Mouse (Mus musculus): Measurements from ENCODE around the gene Chrnd. TPM values are rescaled to one million over a fixed set of nuclear protein-coding genes. Genes with fewer than 3 reads are reported as not detected.

Chrnd gene
- polyA plus RNA-seq, 1 experiment from 2014 or later, result not detected

- H3K36me3 ChIP-seq (ENCODE audit: insufficient read depth, low read length), result no peaks in the 10 kb centered on the region
- peaks cover 28% of the 10 kb centered on the region for H3K27me3 ChIP-seq (replicated peaks; ENCODE audit: insufficient read depth, low read length)
- H3K27ac ChIP-seq (ENCODE audit: low read length), result no peak overlapping the region
- H3K4me1 ChIP-seq (ENCODE audit: insufficient read depth, low read depth, low read length), result peaks cover 2% of the 10 kb centered on the region; the same call in 1 of the 2 replicates
- TF ChIP-seq CTCF (IDR thresholded peaks at IDR 0.05), result no peak
- no peak for TF ChIP-seq EP300 (IDR thresholded peaks at IDR 0.05)
- DNase-seq (ENCODE audit: low spot score), result no peak
- no peak overlapping the region for H3K4me2 ChIP-seq (replicated peaks; ENCODE audit: low read depth, low read length)
- H3K9me3 ChIP-seq (ENCODE audit: low read length), result no peaks in the 10 kb centered on the region
- WGBS, result 26% methylated on average over 5 of the region's 5 CpGs
- H3K9ac ChIP-seq (replicated peaks; ENCODE audit: low read depth), result no peak overlapping the region
- peak; percentile 25; the same call in 1 of the 2 replicates for ATAC-seq
- no peak overlapping the region for H3K4me3 ChIP-seq (ENCODE audit: low read depth, low read length)
Observed at GRCm38 (mm10) chr1:87180896-87181295, 9.5 kb upstream of the Chrnd start.

- ATAC-seq (no peak), DNase-seq (ENCODE audit: low spot score) (no peak)
- no peaks in the 10 kb centered on the region for H3K9me3 ChIP-seq (ENCODE audit: low read length)
- H3K4me2 ChIP-seq (replicated peaks; ENCODE audit: low read depth, low read length), result no peak within 1 kb of the TSS
- H3K4me3 ChIP-seq (ENCODE audit: low read depth, low read length), result no peak within 1 kb of the TSS
- peaks cover 39% of the 10 kb centered on the region for H3K27me3 ChIP-seq (replicated peaks; ENCODE audit: insufficient read depth, low read length)
- no peak within 1 kb of the TSS for H3K27ac ChIP-seq (ENCODE audit: low read length)
- no peak within 1 kb of the TSS for H3K9ac ChIP-seq (replicated peaks; ENCODE audit: low read depth)
- H3K4me1 ChIP-seq (ENCODE audit: insufficient read depth, low read depth, low read length), result peaks cover 2% of the 10 kb centered on the region; the same call in 1 of the 2 replicates
- H3K36me3 ChIP-seq (ENCODE audit: insufficient read depth, low read length), result no peaks in the 10 kb centered on the region
- TF ChIP-seq EP300 (IDR thresholded peaks at IDR 0.05) (no peak), CTCF (IDR thresholded peaks at IDR 0.05) (no peak)
- 52% methylated on average over 9 of the region's 9 CpGs for WGBS
Observed at GRCm38 (mm10) chr1:87183013-87183412, 7.4 kb upstream of the Chrnd start, which contains the start of gene Prss56. Prss56 (plus strand) TSS chr1:87183313.

- ATAC-seq (no peak), DNase-seq (ENCODE audit: low spot score) (no peak)
- H3K36me3 ChIP-seq (ENCODE audit: insufficient read depth, low read length), result no peaks in the 10 kb centered on the region
- H3K4me3 ChIP-seq (ENCODE audit: low read depth, low read length), result no peak overlapping the region
- TF ChIP-seq CTCF (IDR thresholded peaks at IDR 0.05) (no peak), EP300 (IDR thresholded peaks at IDR 0.05) (no peak)
- H3K27ac ChIP-seq (ENCODE audit: low read length), result no peak overlapping the region
- H3K27me3 ChIP-seq (replicated peaks; ENCODE audit: insufficient read depth, low read length), result peaks cover 39% of the 10 kb centered on the region
- H3K9me3 ChIP-seq (ENCODE audit: low read length), result no peaks in the 10 kb centered on the region
- H3K4me1 ChIP-seq (ENCODE audit: insufficient read depth, low read depth, low read length), result peaks cover 2% of the 10 kb centered on the region; the same call in 1 of the 2 replicates
- no peak overlapping the region for H3K9ac ChIP-seq (replicated peaks; ENCODE audit: low read depth)
- no peak overlapping the region for H3K4me2 ChIP-seq (replicated peaks; ENCODE audit: low read depth, low read length)
- 28% methylated on average over 15 of the region's 15 CpGs for WGBS
Observed at GRCm38 (mm10) chr1:87183998-87184750, 6.2 kb upstream of the Chrnd start.

GRCm38 (mm10) chr1:87184751-87185139 is 5.7 kb upstream of the Chrnd start:
- peak; percentile 60 for ATAC-seq
- Histone ChIP-seq H3K4me3 (ENCODE audit: low read depth, low read length) (no peak overlapping the region), H3K27me3 (replicated peaks; ENCODE audit: insufficient read depth, low read length) (peaks cover 39% of the 10 kb centered on the region), H3K27ac (ENCODE audit: low read length) (no peak overlapping the region), H3K9me3 (ENCODE audit: low read length) (no peaks in the 10 kb centered on the region), H3K4me1 (ENCODE audit: insufficient read depth, low read depth, low read length) (peaks cover 2% of the 10 kb centered on the region; the same call in 1 of the 2 replicates), H3K9ac (replicated peaks; ENCODE audit: low read depth) (no peak overlapping the region), H3K36me3 (ENCODE audit: insufficient read depth, low read length) (no peaks in the 10 kb centered on the region), H3K4me2 (replicated peaks; ENCODE audit: low read depth, low read length) (no peak overlapping the region)
- DNase-seq (ENCODE audit: low spot score), result peak; percentile 69
- TF ChIP-seq EP300 (IDR thresholded peaks at IDR 0.05), result no peak
- TF ChIP-seq CTCF (IDR thresholded peaks at IDR 0.05), result peak; percentile 76
- 8% methylated on average over 20 of the region's 20 CpGs for WGBS

GRCm38 (mm10) chr1:87185526-87185925 is 4.9 kb upstream of the Chrnd start:
- no peak overlapping the region for H3K9ac ChIP-seq (replicated peaks; ENCODE audit: low read depth)
- no peak overlapping the region for H3K4me2 ChIP-seq (replicated peaks; ENCODE audit: low read depth, low read length)
- no peak for DNase-seq (ENCODE audit: low spot score)
- H3K27ac ChIP-seq (ENCODE audit: low read length), result no peak overlapping the region
- no peak for ATAC-seq
- H3K27me3 ChIP-seq (replicated peaks; ENCODE audit: insufficient read depth, low read length), result peaks cover 38% of the 10 kb centered on the region
- H3K4me1 ChIP-seq (ENCODE audit: insufficient read depth, low read depth, low read length), result peaks cover 2% of the 10 kb centered on the region; the same call in 1 of the 2 replicates
- no peak overlapping the region for H3K4me3 ChIP-seq (ENCODE audit: low read depth, low read length)
- H3K36me3 ChIP-seq (ENCODE audit: insufficient read depth, low read length), result no peaks in the 10 kb centered on the region
- no peaks in the 10 kb centered on the region for H3K9me3 ChIP-seq (ENCODE audit: low read length)
- WGBS, result 8% methylated on average over 13 of the region's 13 CpGs
- no peak for TF ChIP-seq EP300 (IDR thresholded peaks at IDR 0.05)
- no peak for TF ChIP-seq CTCF (IDR thresholded peaks at IDR 0.05)

GRCm38 (mm10) chr1:87186261-87187036 is 4.0 kb upstream of the Chrnd start:
- Histone ChIP-seq H3K4me2 (replicated peaks; ENCODE audit: low read depth, low read length) (peak overlapping the region; percentile 91), H3K36me3 (ENCODE audit: insufficient read depth, low read length) (no peaks in the 10 kb centered on the region), H3K9ac (replicated peaks; ENCODE audit: low read depth) (no peak overlapping the region; the same call in 1 of the 2 replicates), H3K27ac (ENCODE audit: low read length) (no peak overlapping the region), H3K9me3 (ENCODE audit: low read length) (no peaks in the 10 kb centered on the region), H3K4me3 (ENCODE audit: low read depth, low read length) (peak overlapping the region; percentile 49), H3K4me1 (ENCODE audit: insufficient read depth, low read depth, low read length) (peaks cover 2% of the 10 kb centered on the region; the same call in 1 of the 2 replicates), H3K27me3 (replicated peaks; ENCODE audit: insufficient read depth, low read length) (peaks cover 37% of the 10 kb centered on the region)
- ATAC-seq (peak; percentile 37), DNase-seq (ENCODE audit: low spot score) (no peak)
- 3% methylated on average over 43 of the region's 54 CpGs for WGBS
- TF ChIP-seq CTCF (IDR thresholded peaks at IDR 0.05) (no peak), EP300 (IDR thresholded peaks at IDR 0.05) (no peak)
